Mouse (Mus musculus) limb, embryonic 15.5 days (tissue): ENCODE measurements at regions not wholly inside any gene's neighbourhood (a gene's known extent, or its start where the extent isn't known, plus 50 kb on each side); places are given as distances from the start of the nearest gene placed in this dataset.

ENCODE experiments used
- ATAC-seq: fragments of 200-750 bp; cut with Nextera tagmentation; 2 replicates; pipeline ENCODE4 v1.8.0; 2017; ENCODE audit warnings: low read depth, moderate TSS enrichment; ENCODE audit not compliant: insufficient number of reproducible peaks, low FRiP score, low TSS enrichment
- H3K27ac ChIP-seq: fragments of 300-500 bp; sonication (generic); 2 replicates; pipeline ENCODE4 v1.5.1; 2015; ENCODE audit warnings: moderate library complexity, mild to moderate bottlenecking, inconsistent platforms
- H3K27me3 ChIP-seq: fragments of 300-500 bp; sonication (generic); 2 replicates; pipeline ENCODE4 v1.6.1; 2015; ENCODE audit warnings: inconsistent platforms
- H3K36me3 ChIP-seq: fragments of 300-500 bp; sonication (generic); 2 replicates; pipeline ENCODE4 v1.6.1; 2015; ENCODE audit warnings: inconsistent platforms
- H3K4me1 ChIP-seq: fragments of 300-500 bp; sonication (generic); 2 replicates; pipeline ENCODE4 v1.6.1; 2015; ENCODE audit warnings: inconsistent platforms
- H3K4me2 ChIP-seq: fragments of 300-500 bp; sonication (generic); 2 replicates; pipeline ENCODE4 v1.6.1; 2015; ENCODE audit warnings: mild to moderate bottlenecking, inconsistent platforms
- H3K4me3 ChIP-seq: fragments of 300-500 bp; sonication (generic); 2 replicates; pipeline ENCODE4 v1.5.1; 2015; ENCODE audit warnings: mild to moderate bottlenecking, inconsistent platforms
- H3K9ac ChIP-seq: fragments of 300-500 bp; sonication (generic); 2 replicates; pipeline ENCODE4 v1.6.1; 2015; ENCODE audit warnings: inconsistent platforms
- H3K9me3 ChIP-seq: fragments of 300-500 bp; sonication (generic); 2 replicates; pipeline ENCODE4 v1.6.1; 2016; ENCODE audit warnings: inconsistent platforms
- WGBS: fragments of 180-500 bp; shearing (Covaris S2); methylation state at CpG from one replicate; pipeline ENCODE4 v1.1.7; 2015; 5-methylcytosine and 5-hydroxymethylcytosine counted together

- Histone ChIP-seq H3K27ac (no peak overlapping the region), H3K9ac (no peak overlapping the region), H3K4me2 (no peak overlapping the region), H3K9me3 (no peaks in the 10 kb centered on the region), H3K4me3 (no peak overlapping the region), H3K27me3 (no peaks in the 10 kb centered on the region), H3K4me1 (no peaks in the 10 kb centered on the region), H3K36me3 (no peaks in the 10 kb centered on the region)
- no peak for ATAC-seq
- WGBS, result 60% methylated on average over 6 of the region's 6 CpGs
Observed at GRCm38 (mm10) chr3:23063180-23063965, 986.9 kb downstream of the Tbl1xr1 start.

DNA sequence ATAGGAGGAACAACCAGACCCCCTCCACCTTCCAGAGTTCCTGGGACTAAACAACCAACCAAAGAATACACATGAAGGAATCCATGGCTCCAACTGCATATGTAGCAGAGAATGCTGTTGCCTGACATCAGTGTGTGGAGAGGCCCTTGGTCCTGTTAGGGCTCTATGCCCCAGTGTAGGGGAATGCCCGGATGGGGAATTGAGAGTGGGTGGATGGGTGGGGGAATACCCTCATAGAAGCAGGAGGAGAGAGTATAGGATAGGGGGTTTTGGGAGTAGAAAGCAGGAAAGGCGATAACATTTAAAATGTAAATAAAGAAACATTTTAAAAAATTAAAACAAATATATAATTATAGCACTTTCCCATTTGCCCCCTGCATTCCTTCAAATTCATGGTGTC is 995.0 kb downstream of the Tbl1xr1 start:
- no peaks in the 10 kb centered on the region for H3K4me1 ChIP-seq
- no peak overlapping the region for H3K4me3 ChIP-seq
- no peaks in the 10 kb centered on the region for H3K27me3 ChIP-seq
- 85% methylated on average over 2 of the region's 2 CpGs for WGBS
- ATAC-seq, result no peak
- no peaks in the 10 kb centered on the region for H3K9me3 ChIP-seq
- H3K9ac ChIP-seq, result no peak overlapping the region
- H3K36me3 ChIP-seq, result no peaks in the 10 kb centered on the region
- H3K27ac ChIP-seq, result no peak overlapping the region
- no peak overlapping the region for H3K4me2 ChIP-seq
